Comparison of ENCODE assay signal across 23 mouse cellular contexts in genomic region chr17:31444251-31444650, GRCm38 (mm10). TPM values are rescaled to one million over a fixed set of nuclear protein-coding genes. Genes with fewer than 3 reads are reported as not detected.
A peak's percentile ranks its signal among the peaks of the same experiment; 100 is the strongest.
DNase-seq lines count a peak whose midpoint lies in the region; ATAC-seq and TF ChIP-seq lines count a peak whose summit lies in the region.
"Had no signal": no experiment of that assay in that cellular context is flagged by ENCODE, and none has a peak within 500 bp of the region (broad histone marks: within the 10 kb centered on the region; RNA-seq: fewer than 3 reads in every experiment).

No protein-coding gene starts in this region.

- WGBS in liver, adult 2 months, result 29% methylated on average over 7 of the region's 7 CpGs
- 68% methylated on average over 7 of the region's 7 CpGs for WGBS in embryonic facial prominence, embryonic 10.5 days
- WGBS in embryonic facial prominence, embryonic 14.5 days, result 71% methylated on average over 7 of the region's 7 CpGs
- WGBS in limb, embryonic 12.5 days, result 62% methylated on average over 7 of the region's 7 CpGs
- 89% methylated on average over 7 of the region's 7 CpGs for WGBS in thymus, adult 2 months

- no peak for TF ChIP-seq POLR2A in liver, adult 2 months (IDR thresholded peaks at IDR 0.05; ENCODE audit: extremely low read depth, insufficient read depth, low read length)
- no peak for TF ChIP-seq POLR2A in thymus, adult 2 months (IDR thresholded peaks at IDR 0.05; ENCODE audit: control insufficient read depth, extremely low read depth, insufficient read depth, low read length, poor library complexity)

- H3K27ac ChIP-seq in liver, adult 2 months (replicated peaks; ENCODE audit: insufficient read depth, low read depth, low read length), result peak overlapping the region; percentile 66
- H3K27ac ChIP-seq in embryonic facial prominence, embryonic 10.5 days (replicated peaks), result peak overlapping the region; percentile 30; the same call in 1 of the 2 replicates
- no peak overlapping the region for H3K27ac ChIP-seq in embryonic facial prominence, embryonic 14.5 days (replicated peaks; ENCODE audit: low read depth, low read length)
- H3K27ac ChIP-seq in limb, embryonic 12.5 days, result 0 out of 2 replicates have a peak overlapping the region, but pooled peaks have one; percentile 9
- no peak overlapping the region for H3K27ac ChIP-seq in thymus, adult 2 months (ENCODE audit: control insufficient read depth, insufficient read depth, low read length)
- H3K27ac ChIP-seq: embryonic facial prominence, embryonic 13.5 days; forebrain, embryonic 12.5 days; heart, embryonic 15.5 days; macrophage had no signal

- H3K27me3 ChIP-seq in liver, adult 2 months (ENCODE audit: control insufficient read depth, insufficient read depth, low read length), result no peaks in the 10 kb centered on the region
- 0 out of 2 replicates have a peak, but pooled peaks cover 4% of the 10 kb centered on the region for H3K27me3 ChIP-seq in embryonic facial prominence, embryonic 10.5 days (replicated peaks; ENCODE audit: low read depth, poor library complexity, severe bottlenecking)
- H3K27me3 ChIP-seq in embryonic facial prominence, embryonic 14.5 days (replicated peaks; ENCODE audit: control insufficient read depth, insufficient read depth, low read length), result no peaks in the 10 kb centered on the region
- H3K27me3 ChIP-seq in limb, embryonic 12.5 days, result no peaks in the 10 kb centered on the region
- H3K27me3 ChIP-seq in thymus, adult 2 months (ENCODE audit: control insufficient read depth, insufficient read depth, low read length), result no peaks in the 10 kb centered on the region
- H3K27me3 ChIP-seq: embryonic facial prominence, embryonic 13.5 days; forebrain, embryonic 12.5 days; heart, embryonic 15.5 days had no signal

- peak overlapping the region; percentile 6; the same call in 1 of the 2 replicates for H3K9ac ChIP-seq in liver, adult 2 months (ENCODE audit: low read depth, low read length)
- H3K9ac ChIP-seq in embryonic facial prominence, embryonic 14.5 days (ENCODE audit: low read depth, low read length), result 0 out of 2 replicates have a peak overlapping the region, but pooled peaks have one; percentile 8
- no peak overlapping the region for H3K9ac ChIP-seq in limb, embryonic 12.5 days (replicated peaks)
- H3K9ac ChIP-seq: embryonic facial prominence, embryonic 13.5 days; forebrain, embryonic 12.5 days; heart, embryonic 15.5 days had no signal

- ATAC-seq in embryonic facial prominence, embryonic 14.5 days (ENCODE audit: low read depth), result no peak
- no peak for ATAC-seq in limb, embryonic 12.5 days (ENCODE audit: insufficient number of reproducible peaks, insufficient read depth, low FRiP score, low TSS enrichment, low read depth)
- ATAC-seq: CD4-positive, CD25-positive, alpha-beta regulatory T cell, adult 4 months; hindbrain, embryonic 16.5 days; lung, postnatal 0 days had no signal

- H3K36me3 ChIP-seq in liver, adult 2 months (ENCODE audit: control insufficient read depth, insufficient read depth, low read length), result no peaks in the 10 kb centered on the region
- peaks cover under 1% of the 10 kb centered on the region; the same call in 1 of the 2 replicates for H3K36me3 ChIP-seq in embryonic facial prominence, embryonic 10.5 days (replicated peaks)
- no peaks in the 10 kb centered on the region for H3K36me3 ChIP-seq in embryonic facial prominence, embryonic 14.5 days (ENCODE audit: control insufficient read depth, insufficient read depth, low read length)
- peaks cover 13% of the 10 kb centered on the region; the same call in 1 of the 2 replicates for H3K36me3 ChIP-seq in limb, embryonic 12.5 days
- H3K36me3 ChIP-seq in thymus, adult 2 months (ENCODE audit: control insufficient read depth, insufficient read depth, low read length), result no peaks in the 10 kb centered on the region
- H3K36me3 ChIP-seq: heart, embryonic 15.5 days had no signal

- no peak overlapping the region for H3K4me3 ChIP-seq in liver, adult 2 months (ENCODE audit: insufficient read depth, low read depth, low read length)
- H3K4me3 ChIP-seq in embryonic facial prominence, embryonic 10.5 days, result no peak overlapping the region
- H3K4me3 ChIP-seq in embryonic facial prominence, embryonic 14.5 days (ENCODE audit: low read depth, low read length), result no peak overlapping the region
- H3K4me3 ChIP-seq in limb, embryonic 12.5 days (replicated peaks), result no peak overlapping the region
- no peak overlapping the region for H3K4me3 ChIP-seq in thymus, adult 2 months (ENCODE audit: control insufficient read depth, insufficient read depth, low read length)
- H3K4me3 ChIP-seq: embryonic facial prominence, embryonic 13.5 days; erythroblast, embryonic 14.5 days; forebrain, embryonic 12.5 days; heart, embryonic 15.5 days had no signal

- H3K9me3 ChIP-seq in embryonic facial prominence, embryonic 10.5 days, result no peaks in the 10 kb centered on the region
- H3K9me3 ChIP-seq in embryonic facial prominence, embryonic 14.5 days (ENCODE audit: control insufficient read depth, low read length), result no peaks in the 10 kb centered on the region
- H3K9me3 ChIP-seq in limb, embryonic 12.5 days, result no peaks in the 10 kb centered on the region
- H3K9me3 ChIP-seq: embryonic facial prominence, embryonic 13.5 days; forebrain, embryonic 12.5 days; heart, embryonic 15.5 days had no signal

- peak; percentile 95 for DNase-seq in liver, adult 2 months (ENCODE audit: extremely low read depth, low read depth, low spot score)
- no peak for DNase-seq in liver
- DNase-seq in embryonic facial prominence, embryonic 10.5 days (ENCODE audit: low spot score), result no peak
- DNase-seq in embryonic facial prominence, embryonic 14.5 days (ENCODE audit: low spot score), result no peak
- DNase-seq in embryo, embryonic 9.5 days (ENCODE audit: extremely low spot score), result no peak
- no peak for DNase-seq in thymus, adult 2 months
- DNase-seq: adrenal gland, postnatal 14 days; cerebellum, adult 8-10 months; gastrocnemius, postnatal 10 days; kidney, postnatal 25 days; lung, adult 18-20 months; midbrain, embryonic 14.5 days; right cerebral cortex, adult 18-20 months; thymus, postnatal 36 days had no signal

- peaks cover 26% of the 10 kb centered on the region for H3K4me1 ChIP-seq in liver, adult 2 months (ENCODE audit: control insufficient read depth, insufficient read depth, low read length)
- H3K4me1 ChIP-seq in embryonic facial prominence, embryonic 10.5 days, result peaks cover 41% of the 10 kb centered on the region
- H3K4me1 ChIP-seq in embryonic facial prominence, embryonic 14.5 days (ENCODE audit: control insufficient read depth, insufficient read depth, low read length), result 0 out of 2 replicates have a peak, but pooled peaks cover 10% of the 10 kb centered on the region
- H3K4me1 ChIP-seq in limb, embryonic 12.5 days (replicated peaks), result peaks cover 48% of the 10 kb centered on the region
- peaks cover 3% of the 10 kb centered on the region for H3K4me1 ChIP-seq in thymus, adult 2 months (replicated peaks; ENCODE audit: control insufficient read depth, insufficient read depth, low read length)
- H3K4me1 ChIP-seq: forebrain, embryonic 12.5 days had no signal

- H3K4me2 ChIP-seq in embryonic facial prominence, embryonic 14.5 days (ENCODE audit: low read depth, low read length), result no peak overlapping the region
- H3K4me2 ChIP-seq in limb, embryonic 12.5 days, result no peak overlapping the region
- H3K4me2 ChIP-seq: embryonic facial prominence, embryonic 13.5 days; forebrain, embryonic 12.5 days; heart, embryonic 15.5 days had no signal

- TF ChIP-seq CTCF in liver, adult 2 months (IDR thresholded peaks at IDR 0.05; ENCODE audit: low read depth, low read length), result no peak
- TF ChIP-seq CTCF in thymus, adult 2 months (IDR thresholded peaks at IDR 0.05; ENCODE audit: borderline replicate concordance, control insufficient read depth, extremely low read depth, insufficient read depth, low read length, poor library complexity), result no peak

- H3K79me2 ChIP-seq in liver, adult 2 months (ENCODE audit: control insufficient read depth, insufficient read depth, low read length), result no peaks in the 10 kb centered on the region

RNA-seq across cellular contexts. Expression of gene Pde9a, which starts 58.2 kb away (rescaled TPM):
- 9.1 and 12.6 TPM in 2 replicates for total RNA-seq in liver, adult 2 months (2014; rRNA removed)
- polyA plus RNA-seq in liver, adult 2 months (2012; rRNA removed), result 51.1 and 66.9 TPM in 2 replicates
- polyA plus RNA-seq in embryonic facial prominence, embryonic 10.5 days (2016; fragmentation: Nextera tagmentation; extraction: Ambion mirVana), result 16.9 and 18.9 TPM in 2 replicates
- polyA plus RNA-seq in embryonic facial prominence, embryonic 14.5 days (2014; fragmentation: Nextera tagmentation; extraction: Ambion mirVana), result 14.5 and 18.7 TPM in 2 replicates
- polyA plus RNA-seq in limb, embryonic 12.5 days (2016; fragmentation: Nextera tagmentation; extraction: Ambion mirVana), result 26.7 and 29.1 TPM in 2 replicates
- polyA plus RNA-seq in thymus, adult 2 months (2012; rRNA removed), result 4.6 and 4.9 TPM in 2 replicates
- polyA plus RNA-seq: CD4-positive, CD25-positive, alpha-beta regulatory T cell, adult 4 months; erythroblast, embryonic 14.5 days; macrophage had no signal

Comparison
In these comparisons a context has a peak if more than half of its experiments do, and no peak if none do; other contexts are left out.
1. H3K27ac ChIP-seq: peak in liver, adult 2 months (single experiment), embryonic facial prominence, embryonic 10.5 days (single experiment) and limb, embryonic 12.5 days (single experiment); none in embryonic facial prominence, embryonic 14.5 days (single experiment) and thymus, adult 2 months (single experiment).